Mouse (Mus musculus) neural tube, embryonic 11.5 days (tissue): ENCODE results near the gene B3gat2. TPM values are rescaled to one million over a fixed set of nuclear protein-coding genes. Genes with fewer than 3 reads are reported as not detected.

Experiments
- ATAC-seq: fragments of 200-750 bp; cut with Nextera tagmentation; 2 replicates; pipeline ENCODE4 v1.8.0; 2017; ENCODE audit warnings: moderate number of reproducible peaks, mild to moderate bottlenecking, moderate TSS enrichment, moderate library complexity; ENCODE audit not compliant: insufficient read depth, low FRiP score, low TSS enrichment
- DNase-seq: peaks from one replicate; pipeline ENCODE4 v3.0.0-alpha.2; 2015; ENCODE audit warnings: low spot score
- H3K27ac ChIP-seq: fragments of 300-500 bp; sonication (generic); 2 replicates; pipeline ENCODE4 v1.5.1; 2014; ENCODE audit warnings: low read depth, mild to moderate bottlenecking, low read length
- H3K27me3 ChIP-seq: fragments of 300-500 bp; sonication (generic); 2 replicates; pipeline ENCODE4 v1.6.1; 2014; ENCODE audit warnings: mild to moderate bottlenecking, low read length, mixed read lengths; ENCODE audit not compliant: control insufficient read depth, insufficient read depth
- H3K36me3 ChIP-seq: fragments of 300-500 bp; sonication (generic); 2 replicates; pipeline ENCODE4 v1.6.1; 2014; ENCODE audit warnings: mild to moderate bottlenecking, low read length, moderate library complexity, mixed read lengths; ENCODE audit not compliant: control insufficient read depth, insufficient read depth
- H3K4me1 ChIP-seq: fragments of 300-500 bp; sonication (generic); 2 replicates; pipeline ENCODE4 v1.6.1; 2014; ENCODE audit warnings: low read length, mixed read lengths; ENCODE audit not compliant: control insufficient read depth, insufficient read depth
- H3K4me2 ChIP-seq: fragments of 300-500 bp; sonication (generic); 2 replicates; pipeline ENCODE4 v1.6.1; 2014; ENCODE audit warnings: low read depth, mild to moderate bottlenecking, moderate library complexity
- H3K4me3 ChIP-seq: fragments of 300-500 bp; sonication (generic); 2 replicates; pipeline ENCODE4 v1.5.1; 2014; ENCODE audit warnings: low read depth, low read length
- H3K9ac ChIP-seq: fragments of 300-500 bp; sonication (generic); 2 replicates; pipeline ENCODE4 v1.6.1; 2014; ENCODE audit warnings: mild to moderate bottlenecking, low read length
- H3K9me3 ChIP-seq: fragments of 300-500 bp; sonication (generic); 2 replicates; pipeline ENCODE4 v1.6.1; 2016; ENCODE audit warnings: low read length; ENCODE audit not compliant: control insufficient read depth
- WGBS: fragments of 180-500 bp; shearing (Covaris S2); extraction: QIAGEN DNeasy Blood & Tissue Kit; methylation state at CpG from one replicate; pipeline ENCODE4 v1.1.7; 2014; 5-methylcytosine and 5-hydroxymethylcytosine counted together
- polyA plus RNA-seq: library from polyadenylated mRNA; unstranded; fragments of >200 nt; fragmentation: Nextera tagmentation; extraction: Ambion mirVana; gene quantifications from 2 replicates; pipeline ENCODE4 v1.2.1, GENCODE M21; 2014

The B3gat2 gene
- 2.5 and 2.6 TPM in 2 replicates for polyA plus RNA-seq

DNA sequence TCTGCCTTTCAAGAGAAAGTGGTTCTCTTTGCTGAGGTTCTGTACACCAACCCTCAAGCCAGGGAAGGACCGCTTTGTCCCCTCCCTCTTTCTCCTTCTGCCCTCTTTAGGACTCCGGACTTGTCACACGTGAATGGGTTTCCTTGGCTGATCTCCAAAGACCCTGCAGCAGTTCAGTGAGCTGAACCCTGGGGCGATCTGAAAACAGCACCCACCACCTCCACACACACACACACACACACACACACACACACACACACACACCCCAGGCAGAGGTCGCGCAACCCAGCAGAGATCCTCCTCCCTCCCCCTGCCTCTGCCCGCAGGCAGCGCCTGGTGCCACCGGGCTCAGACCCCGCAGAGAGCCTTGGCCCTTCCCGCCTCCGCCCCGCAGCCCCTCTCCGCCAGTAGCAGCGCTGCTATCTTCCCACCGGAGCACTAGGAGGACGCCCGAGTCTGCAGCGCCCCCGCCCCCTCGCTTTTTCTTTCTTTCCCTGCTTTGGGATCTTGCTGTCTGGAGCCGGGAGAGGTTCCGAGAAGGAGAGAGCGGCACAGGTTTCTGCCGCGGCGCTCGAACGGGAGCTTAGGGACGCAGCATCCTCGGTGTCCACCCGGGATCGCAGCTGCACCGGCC is at the start of gene B3gat2:
TSS of gene B3gat2 (plus strand) at position 252 of the 634 bp plus-strand sequence.
- no peaks in the 10 kb centered on the region for H3K9me3 ChIP-seq
- peaks cover 5% of the 10 kb centered on the region; the same call in 1 of the 2 replicates for H3K4me1 ChIP-seq
- WGBS: 0% methylated on average over 32 of the region's 34 CpGs
- peak; percentile 64 for ATAC-seq
- peak; percentile 71 for DNase-seq
- H3K27ac ChIP-seq: 0 out of 2 replicates have a peak within 1 kb of the TSS, but pooled peaks have one; percentile 14
- H3K4me3 ChIP-seq: peak within 1 kb of the TSS; percentile 52
- peaks cover 35% of the 10 kb centered on the region for H3K27me3 ChIP-seq
- H3K36me3 ChIP-seq: no peaks in the 10 kb centered on the region
- peak within 1 kb of the TSS; percentile 96 for H3K4me2 ChIP-seq
- H3K9ac ChIP-seq: peak within 1 kb of the TSS; percentile 39

DNA sequence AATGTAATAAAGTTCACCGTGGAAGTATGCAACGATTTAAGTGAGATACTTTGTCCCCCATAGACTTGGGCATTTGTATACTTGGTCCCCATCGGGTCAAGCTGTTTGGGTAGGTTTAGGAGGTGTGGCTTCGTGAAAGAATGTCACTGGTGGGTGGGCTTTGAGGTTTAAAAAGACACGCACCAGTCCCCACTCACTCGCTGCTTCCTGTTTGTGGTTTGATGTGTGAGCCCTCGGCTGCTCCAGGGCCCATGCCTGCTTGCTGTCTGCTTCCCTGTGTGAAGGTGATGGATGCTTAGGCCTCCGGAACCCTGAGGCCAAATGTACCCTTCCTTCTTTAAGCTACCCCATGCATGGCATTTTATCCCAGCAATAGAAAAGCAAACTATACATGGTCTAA is 41.2 kb upstream of the B3gat2 start:
- Histone ChIP-seq H3K36me3 (no peaks in the 10 kb centered on the region), H3K27me3 (no peaks in the 10 kb centered on the region), H3K4me2 (no peak overlapping the region), H3K9me3 (no peaks in the 10 kb centered on the region), H3K4me3 (no peak overlapping the region), H3K4me1 (no peaks in the 10 kb centered on the region), H3K27ac (no peak overlapping the region), H3K9ac (no peak overlapping the region)
- WGBS: 77% methylated on average over 8 of the region's 8 CpGs
- no peak for DNase-seq
- ATAC-seq: no peak

DNA sequence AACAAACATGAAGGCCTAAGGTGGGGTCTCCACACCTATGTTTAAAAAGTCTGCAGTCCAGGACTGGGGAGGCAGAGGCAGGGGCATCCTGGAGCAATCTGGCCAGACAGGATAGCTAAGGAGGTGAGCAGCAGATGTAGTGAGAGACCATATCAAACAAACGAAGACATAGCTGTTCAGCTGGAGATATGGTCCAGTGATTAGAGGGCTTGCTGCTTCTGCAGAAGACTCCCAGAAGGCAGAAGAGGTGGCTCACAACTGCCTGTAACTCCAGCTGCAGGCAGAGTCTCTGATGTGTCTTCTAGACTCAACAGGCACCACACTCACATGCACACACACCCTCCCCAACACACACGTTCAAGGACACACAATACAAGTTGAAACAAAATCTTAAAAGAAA is 40.5 kb upstream of the B3gat2 start:
- H3K36me3 ChIP-seq: no peaks in the 10 kb centered on the region
- no peaks in the 10 kb centered on the region for H3K27me3 ChIP-seq
- 78% methylated on average over 2 of the region's 2 CpGs for WGBS
- no peak overlapping the region for H3K27ac ChIP-seq
- DNase-seq (no peak), ATAC-seq (no peak)
- no peak overlapping the region for H3K9ac ChIP-seq
- H3K9me3 ChIP-seq: no peaks in the 10 kb centered on the region
- no peak overlapping the region for H3K4me2 ChIP-seq
- no peaks in the 10 kb centered on the region for H3K4me1 ChIP-seq
- no peak overlapping the region for H3K4me3 ChIP-seq

DNA sequence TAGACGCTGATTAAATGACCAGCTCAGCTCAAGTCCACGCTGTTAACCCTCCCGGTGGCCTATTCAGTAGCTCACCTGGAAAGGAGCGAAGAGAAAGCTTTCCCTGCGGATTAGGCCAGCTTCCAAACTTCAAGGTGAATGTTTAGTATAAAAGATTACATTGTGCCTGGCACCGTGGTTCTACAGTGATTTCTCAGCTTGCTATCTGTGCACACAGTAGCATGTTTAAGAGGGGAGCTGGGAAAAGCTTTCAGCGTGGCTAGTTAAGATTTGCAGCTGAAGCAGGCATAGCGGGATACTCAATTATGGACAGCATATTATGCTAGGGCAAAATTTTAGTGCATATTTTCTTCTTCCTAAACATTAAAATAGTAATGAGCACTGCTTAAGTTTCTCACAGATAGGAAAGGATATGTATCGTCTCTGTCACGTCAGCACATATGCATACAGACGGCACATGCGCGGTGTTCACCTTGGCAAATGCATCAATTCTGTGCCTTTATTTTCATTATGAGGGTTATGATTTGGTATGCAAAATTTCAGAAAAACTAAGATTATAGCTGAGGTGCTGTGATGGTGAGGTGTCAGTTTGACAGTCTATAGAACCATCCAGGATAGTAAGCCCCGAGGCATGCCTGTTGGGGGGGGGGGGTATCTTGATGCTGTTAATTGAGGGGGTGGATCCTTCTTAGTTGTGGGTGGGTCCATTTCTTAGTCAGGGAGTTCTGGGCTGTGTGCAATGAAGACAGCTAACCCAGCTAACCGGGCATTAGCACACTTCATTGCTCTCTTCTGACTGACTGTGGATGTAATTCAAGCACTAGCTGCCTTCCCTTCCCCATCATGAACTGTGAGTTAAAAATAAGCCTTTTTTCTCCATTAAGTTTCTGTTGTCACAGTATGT is 38.8 kb upstream of the B3gat2 start:
- H3K9ac ChIP-seq: no peak overlapping the region
- no peak overlapping the region for H3K27ac ChIP-seq
- no peaks in the 10 kb centered on the region for H3K27me3 ChIP-seq
- no peaks in the 10 kb centered on the region for H3K9me3 ChIP-seq
- H3K4me3 ChIP-seq: no peak overlapping the region
- no peak overlapping the region for H3K4me2 ChIP-seq
- no peak for ATAC-seq
- H3K4me1 ChIP-seq: no peaks in the 10 kb centered on the region
- 83% methylated on average over 15 of the region's 15 CpGs for WGBS
- DNase-seq: no peak
- H3K36me3 ChIP-seq: no peaks in the 10 kb centered on the region

DNA sequence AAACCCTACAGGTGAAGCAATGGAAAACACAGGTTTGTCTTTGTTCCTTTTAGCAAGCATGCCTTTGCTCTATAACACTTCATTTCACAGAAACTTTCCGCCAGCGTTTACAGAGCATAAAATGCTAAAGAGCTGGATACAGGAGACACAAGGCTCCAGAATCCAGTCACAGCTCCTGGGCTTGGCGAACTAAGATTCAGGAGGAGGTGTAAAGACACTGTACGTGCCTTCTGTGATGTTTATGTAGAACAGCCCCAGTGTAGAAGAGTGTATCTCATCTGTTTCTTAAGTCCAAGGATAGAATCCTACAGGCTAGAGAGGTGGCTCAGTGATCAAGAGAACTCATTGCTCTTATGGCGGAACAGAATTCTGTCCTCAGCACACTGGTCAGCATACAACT is 30.2 kb upstream of the B3gat2 start:
- Histone ChIP-seq H3K9me3 (no peaks in the 10 kb centered on the region), H3K27ac (no peak overlapping the region), H3K4me2 (no peak overlapping the region), H3K36me3 (no peaks in the 10 kb centered on the region), H3K4me1 (no peaks in the 10 kb centered on the region), H3K4me3 (no peak overlapping the region), H3K27me3 (no peaks in the 10 kb centered on the region), H3K9ac (no peak overlapping the region)
- WGBS: 88% methylated on average over 5 of the region's 5 CpGs
- DNase-seq (no peak), ATAC-seq (no peak)

DNA sequence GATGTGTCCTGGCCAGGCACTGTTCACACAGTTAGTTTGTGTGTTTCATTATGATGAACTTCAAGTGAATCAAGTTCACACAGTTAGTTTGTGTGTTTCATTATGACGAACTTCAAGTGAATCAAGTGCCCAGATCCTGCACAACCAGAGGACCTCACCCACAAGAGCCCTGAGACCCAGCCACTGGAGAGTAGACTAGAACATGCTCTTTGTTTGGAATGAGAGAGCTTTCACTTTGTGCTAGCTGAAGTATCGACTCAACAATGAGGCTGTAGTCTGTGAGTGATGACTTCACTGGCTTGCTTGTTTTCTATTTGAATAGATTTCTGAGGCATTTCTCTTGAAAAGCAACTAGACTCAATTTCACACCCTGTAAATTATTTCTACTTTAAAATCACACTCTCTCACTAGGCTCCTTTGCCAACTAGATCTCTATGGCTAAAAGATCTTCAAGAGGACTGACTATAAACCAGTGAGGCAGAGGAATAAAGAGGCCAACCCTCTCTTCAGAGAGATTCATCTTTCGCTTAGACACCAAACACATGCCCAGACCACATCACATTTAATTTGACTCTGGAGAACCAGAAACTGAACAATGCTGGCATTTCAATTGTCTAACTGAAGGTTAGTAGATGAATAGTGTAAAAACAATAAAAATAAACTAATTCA is 10.6 kb upstream of the B3gat2 start:
- no peaks in the 10 kb centered on the region for H3K9me3 ChIP-seq
- DNase-seq: no peak
- H3K27me3 ChIP-seq: no peaks in the 10 kb centered on the region
- H3K4me2 ChIP-seq: no peak overlapping the region
- no peak overlapping the region for H3K4me3 ChIP-seq
- H3K27ac ChIP-seq: no peak overlapping the region
- H3K36me3 ChIP-seq: no peaks in the 10 kb centered on the region
- ATAC-seq: peak; percentile 87
- H3K9ac ChIP-seq: no peak overlapping the region
- WGBS: 51% methylated on average over 3 of the region's 3 CpGs
- no peaks in the 10 kb centered on the region for H3K4me1 ChIP-seq

DNA sequence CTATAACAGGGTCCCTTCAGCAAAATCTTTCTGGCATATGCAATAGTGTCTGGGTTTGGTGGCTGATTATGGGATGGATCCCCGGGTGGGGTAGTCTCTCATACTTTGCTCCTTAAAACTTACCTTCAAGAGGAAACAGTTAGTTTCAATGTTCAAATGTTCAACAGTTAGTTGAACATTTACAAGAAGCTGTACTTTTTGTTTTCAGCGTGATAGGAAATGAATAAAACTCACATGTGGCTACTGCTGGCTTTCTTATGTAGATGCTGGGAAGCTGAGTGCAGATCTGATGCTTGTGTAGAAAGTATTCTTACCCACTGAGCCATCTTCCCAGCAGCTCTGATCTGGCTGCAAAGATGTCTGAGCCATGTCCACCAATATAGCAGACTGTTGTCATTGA is 8.5 kb upstream of the B3gat2 start:
- Histone ChIP-seq H3K4me3 (no peak overlapping the region), H3K27ac (no peak overlapping the region), H3K27me3 (no peaks in the 10 kb centered on the region), H3K4me1 (no peaks in the 10 kb centered on the region), H3K36me3 (no peaks in the 10 kb centered on the region), H3K4me2 (no peak overlapping the region), H3K9me3 (no peaks in the 10 kb centered on the region), H3K9ac (no peak overlapping the region)
- no peak for DNase-seq
- no peak for ATAC-seq
- 65% methylated on average over 2 of the region's 2 CpGs for WGBS

DNA sequence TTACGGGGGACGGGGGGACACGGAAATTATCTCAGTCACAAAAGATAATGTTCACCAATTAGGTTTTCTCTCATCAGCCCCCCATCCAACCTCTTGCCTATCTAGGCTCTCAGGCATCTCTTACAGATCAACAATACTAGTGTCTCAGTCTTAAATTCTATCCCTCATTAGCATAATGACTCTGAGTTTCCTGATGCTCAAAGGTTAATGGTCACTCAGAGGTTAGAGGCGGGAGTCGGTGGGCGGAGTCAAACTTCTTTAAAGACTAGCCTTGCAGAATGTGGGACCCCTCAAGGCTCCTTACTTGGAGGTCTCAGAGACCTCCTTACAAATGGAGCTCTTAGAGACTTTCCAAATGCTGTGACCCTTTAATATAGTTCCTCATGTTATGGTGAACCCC is 8.0 kb upstream of the B3gat2 start:
- DNase-seq: no peak
- no peak overlapping the region for H3K9ac ChIP-seq
- ATAC-seq: no peak
- no peaks in the 10 kb centered on the region for H3K27me3 ChIP-seq
- 92% methylated on average over 6 of the region's 6 CpGs for WGBS
- no peaks in the 10 kb centered on the region for H3K4me1 ChIP-seq
- no peak overlapping the region for H3K4me3 ChIP-seq
- H3K27ac ChIP-seq: no peak overlapping the region
- no peak overlapping the region for H3K4me2 ChIP-seq
- H3K9me3 ChIP-seq: no peaks in the 10 kb centered on the region
- no peaks in the 10 kb centered on the region for H3K36me3 ChIP-seq
